Mouse (Mus musculus): ENCODE measurements around the gene Nlrx1.
A peak's percentile ranks its signal among the peaks of the same experiment; 100 is the strongest.

Gene Nlrx1

GRCm38 (mm10) chr9:44267319-44268026 is 926 bp downstream of the Nlrx1 start:
- DNase-seq, result peak; percentile 62

- DNase-seq, result no peak
Observed at GRCm38 (mm10) chr9:44266478-44267226, 1.7 kb downstream of the Nlrx1 start.

GRCm38 (mm10) chr9:44261388-44261787 is 7.0 kb downstream of the Nlrx1 start:
- no peak for DNase-seq

GRCm38 (mm10) chr9:44259014-44259413 is 9.4 kb downstream of the Nlrx1 start:
- no peak for DNase-seq

GRCm38 (mm10) chr9:44256213-44256612 is 12.2 kb downstream of the Nlrx1 start:
- no peak for DNase-seq

- no peak for DNase-seq
Observed at GRCm38 (mm10) chr9:44255136-44255521, 13.3 kb downstream of the Nlrx1 start.

GRCm38 (mm10) chr9:44254508-44255135 is 13.8 kb downstream of the Nlrx1 start:
- no peak for DNase-seq

- no peak for DNase-seq
Observed at GRCm38 (mm10) chr9:44253441-44253840, 15.0 kb downstream of the Nlrx1 start.

GRCm38 (mm10) chr9:44251314-44251713 is 17.1 kb downstream of the Nlrx1 start, which contains the start of gene Pdzd3:
TSS of gene Pdzd3 (minus strand) at chr9:44251471.
- peak; percentile 73 for DNase-seq

GRCm38 (mm10) chr9:44250445-44250844 is 18.0 kb downstream of the Nlrx1 start:
- no peak for DNase-seq

GRCm38 (mm10) chr9:44249181-44250146 is 18.9 kb downstream of the Nlrx1 start:
- peak; percentile 84 for DNase-seq

- DNase-seq, result no peak
Observed at GRCm38 (mm10) chr9:44247907-44248306, 20.5 kb downstream of the Nlrx1 start.

GRCm38 (mm10) chr9:44243621-44244020 is 24.8 kb downstream of the Nlrx1 start:
- DNase-seq, result no peak

GRCm38 (mm10) chr9:44241418-44241817 is 27.0 kb downstream of the Nlrx1 start:
- no peak for DNase-seq

- no peak for DNase-seq
Observed at GRCm38 (mm10) chr9:44240911-44241310, 27.5 kb downstream of the Nlrx1 start.

- no peak for DNase-seq
Observed at GRCm38 (mm10) chr9:44240399-44240798, 28.0 kb downstream of the Nlrx1 start, which contains the start of gene Ccdc153. TSS of gene Ccdc153 (plus strand) at chr9:44240676.

- peak; percentile 77 for DNase-seq
Observed at GRCm38 (mm10) chr9:44239447-44239846, 29.0 kb downstream of the Nlrx1 start.

- no peak for DNase-seq
Observed at GRCm38 (mm10) chr9:44238501-44239190, 29.8 kb downstream of the Nlrx1 start.

GRCm38 (mm10) chr9:44237128-44237527 is 31.3 kb downstream of the Nlrx1 start:
- DNase-seq, result no peak

GRCm38 (mm10) chr9:44236601-44237000 is 31.8 kb downstream of the Nlrx1 start:
- DNase-seq, result no peak

GRCm38 (mm10) chr9:44234479-44235427 is 33.6 kb downstream of the Nlrx1 start:
- DNase-seq, result peak; percentile 77

Data from kidney, postnatal 10 days (tissue).